Mouse (Mus musculus) inflammation-experienced regulatory T-cells, adult 6 months (primary cell): Measurements from ENCODE around the gene Fkbp4. TPM values are rescaled to one million over a fixed set of nuclear protein-coding genes. Genes with fewer than 3 reads are reported as not detected.

ENCODE experiments used
- ATAC-seq: one replicate; pipeline ENCODE4 v1.8.0; 2017
- polyA plus RNA-seq, 3 experiments: library from polyadenylated mRNA; unstranded; fragments of 100-300 nt; shearing (Covaris generic); gene quantifications; one replicate each; pipeline ENCODE4 v1.2.1; 2017

Gene Fkbp4
- polyA plus RNA-seq, 3 experiments from 2014 or later, result 52.8 to 67.1 (median 65.9) TPM

GRCm38 (mm10) chr6:128436356-128437005, 2.0 kb downstream of the Fkbp4 start:
- no peak for ATAC-seq

- no peak for ATAC-seq
Measured at GRCm38 (mm10) chr6:128435474-128435873, 3.0 kb downstream of the Fkbp4 start.

GRCm38 (mm10) chr6:128433566-128433965, 4.9 kb downstream of the Fkbp4 start:
- ATAC-seq, result no peak

- no peak for ATAC-seq
Measured at GRCm38 (mm10) chr6:128432356-128432915, 6.0 kb downstream of the Fkbp4 start.

- ATAC-seq, result no peak
Measured at GRCm38 (mm10) chr6:128429826-128430225, 8.7 kb downstream of the Fkbp4 start.

- ATAC-seq, result no peak
Measured at GRCm38 (mm10) chr6:128429300-128429699, 9.2 kb downstream of the Fkbp4 start.

GRCm38 (mm10) chr6:128427571-128427970, 10.9 kb downstream of the Fkbp4 start:
- no peak for ATAC-seq

GRCm38 (mm10) chr6:128425046-128425445, 13.4 kb downstream of the Fkbp4 start:
- no peak for ATAC-seq

GRCm38 (mm10) chr6:128424269-128425019, 14.0 kb downstream of the Fkbp4 start, which contains the start of gene Itfg2:
Gene Itfg2 (minus strand): TSS chr6:128424931.
- ATAC-seq, result peak; percentile 92

GRCm38 (mm10) chr6:128423496-128424268, 14.8 kb downstream of the Fkbp4 start:
- no peak for ATAC-seq

GRCm38 (mm10) chr6:128421480-128421879, 17.0 kb downstream of the Fkbp4 start:
- ATAC-seq, result no peak

- ATAC-seq, result no peak
Measured at GRCm38 (mm10) chr6:128421036-128421435, 17.4 kb downstream of the Fkbp4 start.

- ATAC-seq, result no peak
Measured at GRCm38 (mm10) chr6:128418076-128418475, 20.4 kb downstream of the Fkbp4 start.

GRCm38 (mm10) chr6:128416169-128416568, 22.3 kb downstream of the Fkbp4 start:
- no peak for ATAC-seq

GRCm38 (mm10) chr6:128411115-128411514, 27.4 kb downstream of the Fkbp4 start:
- ATAC-seq, result peak; percentile 76

- ATAC-seq, result no peak
Measured at GRCm38 (mm10) chr6:128410305-128410704, 28.2 kb downstream of the Fkbp4 start.

- ATAC-seq, result no peak
Measured at GRCm38 (mm10) chr6:128408544-128409125, 29.8 kb downstream of the Fkbp4 start.

GRCm38 (mm10) chr6:128404708-128405107, 33.8 kb downstream of the Fkbp4 start:
- no peak for ATAC-seq

GRCm38 (mm10) chr6:128399421-128400185, 38.9 kb downstream of the Fkbp4 start:
- ATAC-seq, result no peak

GRCm38 (mm10) chr6:128398996-128399395, 39.5 kb downstream of the Fkbp4 start, which contains the start of gene Nrip2:
Gene Nrip2 (plus strand): TSS chr6:128399296.
- no peak for ATAC-seq

GRCm38 (mm10) chr6:128397574-128398261, 40.8 kb downstream of the Fkbp4 start:
- no peak for ATAC-seq
